Mouse (Mus musculus) kidney, embryonic 15.5 days (tissue): ENCODE data around the gene Dip2b. TPM values are rescaled to one million over a fixed set of nuclear protein-coding genes. Genes with fewer than 3 reads are reported as not detected.

Experiments used
- ATAC-seq: fragments of 200-750 bp; cut with Nextera tagmentation; replicated peaks from 2 replicates; pipeline ENCODE4 v1.8.0; 2017; ENCODE audit warnings: moderate TSS enrichment; ENCODE audit not compliant: low FRiP score
- H3K27ac ChIP-seq: fragments of 300-500 bp; sonication (generic); 2 replicates; pipeline ENCODE4 v1.5.1; 2015; ENCODE audit warnings: mild to moderate bottlenecking, inconsistent platforms
- H3K27me3 ChIP-seq: fragments of 300-500 bp; sonication (generic); 2 replicates; pipeline ENCODE4 v1.6.1; 2015; ENCODE audit warnings: inconsistent platforms
- H3K36me3 ChIP-seq: fragments of 300-500 bp; sonication (generic); 2 replicates; pipeline ENCODE4 v1.6.1; 2015; ENCODE audit warnings: inconsistent platforms
- H3K4me1 ChIP-seq: fragments of 300-500 bp; sonication (generic); 2 replicates; pipeline ENCODE4 v1.6.1; 2015; ENCODE audit warnings: inconsistent platforms
- H3K4me2 ChIP-seq: fragments of 300-500 bp; sonication (generic); 2 replicates; pipeline ENCODE4 v1.6.1; 2015; ENCODE audit warnings: moderate library complexity, mild to moderate bottlenecking, inconsistent platforms
- H3K4me3 ChIP-seq: fragments of 300-500 bp; sonication (generic); replicated peaks from 2 replicates; pipeline ENCODE4 v1.5.1; 2015; ENCODE audit warnings: mild to moderate bottlenecking, inconsistent platforms
- H3K9ac ChIP-seq: fragments of 300-500 bp; sonication (generic); 2 replicates; pipeline ENCODE4 v1.6.1; 2015; ENCODE audit warnings: mild to moderate bottlenecking, inconsistent platforms
- H3K9me3 ChIP-seq: fragments of 300-500 bp; sonication (generic); replicated peaks from 2 replicates; pipeline ENCODE4 v1.6.1; 2016; ENCODE audit warnings: inconsistent platforms
- WGBS: fragments of 180-500 bp; shearing (Covaris S2); methylation state at CpG from one replicate; pipeline ENCODE4 v1.1.7; 2015; ENCODE audit warnings: mixed read lengths; 5-methylcytosine and 5-hydroxymethylcytosine counted together
- polyA plus RNA-seq: library from polyadenylated mRNA; unstranded; fragments of >200 nt; fragmentation: Nextera tagmentation; extraction: Ambion mirVana; gene quantifications from 2 replicates; pipeline ENCODE4 v1.2.1, GENCODE M21; 2015

Gene Dip2b
- polyA plus RNA-seq, 1 experiment from 2014 or later, result 11.6 TPM

DNA sequence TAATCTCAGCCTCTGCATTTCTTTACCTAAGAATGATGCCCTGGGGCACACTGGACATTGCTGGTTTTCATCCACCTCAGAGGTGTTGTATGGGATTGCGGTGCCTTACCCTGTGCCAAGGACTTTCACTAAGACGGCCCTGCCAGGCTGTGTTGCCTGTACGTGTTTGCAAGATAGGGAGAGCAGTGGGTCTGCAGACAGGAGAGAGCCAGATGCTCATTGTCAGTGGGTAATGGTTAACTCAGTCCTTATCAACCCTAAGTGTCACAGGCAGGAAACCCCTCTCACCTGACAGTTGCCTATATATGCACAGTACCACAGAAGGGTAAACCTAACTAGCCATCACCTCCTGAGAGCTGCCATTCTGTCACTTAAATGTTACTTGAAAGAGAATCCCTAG lies 107.5 kb downstream of the Dip2b start:
- H3K27me3 ChIP-seq, result no peaks in the 10 kb centered on the region
- no peak overlapping the region for H3K4me2 ChIP-seq
- no peaks in the 10 kb centered on the region for H3K9me3 ChIP-seq
- H3K36me3 ChIP-seq, result peaks cover 9% of the 10 kb centered on the region; the same call in 1 of the 2 replicates
- peaks cover 19% of the 10 kb centered on the region for H3K4me1 ChIP-seq
- 0 out of 2 replicates have a peak, but pooled peaks have one; percentile 9 for ATAC-seq
- H3K27ac ChIP-seq, result 0 out of 2 replicates have a peak overlapping the region, but pooled peaks have one; percentile 23
- H3K4me3 ChIP-seq, result no peak overlapping the region
- WGBS, result 83% methylated on average over 3 of the region's 3 CpGs
- H3K9ac ChIP-seq, result no peak overlapping the region

DNA sequence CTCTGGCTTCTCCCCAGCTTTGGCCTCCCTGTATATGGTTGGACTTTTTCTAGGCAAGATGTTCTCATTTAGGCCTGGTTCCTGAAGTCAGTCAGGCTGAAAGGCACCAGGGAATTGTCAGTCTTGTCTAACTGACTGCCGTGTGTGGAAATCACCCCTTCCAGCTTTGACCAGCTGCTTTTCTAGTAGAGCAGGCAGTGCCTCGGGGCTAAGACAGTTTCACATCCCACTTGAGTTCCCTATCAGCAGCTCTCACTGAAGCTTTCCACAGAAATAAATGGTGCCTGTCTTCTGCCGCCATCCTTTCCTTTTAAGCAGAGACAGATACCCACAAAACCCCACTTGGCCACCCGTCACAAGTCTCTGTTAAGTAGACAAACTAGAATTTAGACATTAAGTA lies 112.1 kb downstream of the Dip2b start:
- no peak overlapping the region for H3K27ac ChIP-seq
- H3K9ac ChIP-seq, result no peak overlapping the region
- H3K36me3 ChIP-seq, result peaks cover 41% of the 10 kb centered on the region
- no peak overlapping the region for H3K4me3 ChIP-seq
- no peak overlapping the region for H3K4me2 ChIP-seq
- no peaks in the 10 kb centered on the region for H3K9me3 ChIP-seq
- no peaks in the 10 kb centered on the region for H3K27me3 ChIP-seq
- 68% methylated on average over 4 of the region's 4 CpGs for WGBS
- no peak for ATAC-seq
- H3K4me1 ChIP-seq, result peaks cover 5% of the 10 kb centered on the region; the same call in 1 of the 2 replicates

GRCm38 (mm10) chr15:100152321-100152720 lies 113.9 kb downstream of the Dip2b start:
- peaks cover 58% of the 10 kb centered on the region for H3K36me3 ChIP-seq
- no peak overlapping the region for H3K9ac ChIP-seq
- H3K9me3 ChIP-seq, result no peaks in the 10 kb centered on the region
- no peaks in the 10 kb centered on the region for H3K27me3 ChIP-seq
- no peak overlapping the region for H3K4me3 ChIP-seq
- H3K27ac ChIP-seq, result no peak overlapping the region
- WGBS, result 92% methylated on average over 3 of the region's 3 CpGs
- no peak overlapping the region for H3K4me2 ChIP-seq
- no peak for ATAC-seq
- 0 out of 2 replicates have a peak, but pooled peaks cover 2% of the 10 kb centered on the region for H3K4me1 ChIP-seq

GRCm38 (mm10) chr15:100153024-100153423 lies 114.6 kb downstream of the Dip2b start:
- 65% methylated on average over 3 of the region's 3 CpGs for WGBS
- no peak overlapping the region for H3K27ac ChIP-seq
- H3K27me3 ChIP-seq, result no peaks in the 10 kb centered on the region
- no peak for ATAC-seq
- H3K4me1 ChIP-seq, result 0 out of 2 replicates have a peak, but pooled peaks cover 2% of the 10 kb centered on the region
- H3K9ac ChIP-seq, result no peak overlapping the region
- no peak overlapping the region for H3K4me2 ChIP-seq
- peaks cover 65% of the 10 kb centered on the region for H3K36me3 ChIP-seq
- H3K9me3 ChIP-seq, result no peaks in the 10 kb centered on the region
- no peak overlapping the region for H3K4me3 ChIP-seq

DNA sequence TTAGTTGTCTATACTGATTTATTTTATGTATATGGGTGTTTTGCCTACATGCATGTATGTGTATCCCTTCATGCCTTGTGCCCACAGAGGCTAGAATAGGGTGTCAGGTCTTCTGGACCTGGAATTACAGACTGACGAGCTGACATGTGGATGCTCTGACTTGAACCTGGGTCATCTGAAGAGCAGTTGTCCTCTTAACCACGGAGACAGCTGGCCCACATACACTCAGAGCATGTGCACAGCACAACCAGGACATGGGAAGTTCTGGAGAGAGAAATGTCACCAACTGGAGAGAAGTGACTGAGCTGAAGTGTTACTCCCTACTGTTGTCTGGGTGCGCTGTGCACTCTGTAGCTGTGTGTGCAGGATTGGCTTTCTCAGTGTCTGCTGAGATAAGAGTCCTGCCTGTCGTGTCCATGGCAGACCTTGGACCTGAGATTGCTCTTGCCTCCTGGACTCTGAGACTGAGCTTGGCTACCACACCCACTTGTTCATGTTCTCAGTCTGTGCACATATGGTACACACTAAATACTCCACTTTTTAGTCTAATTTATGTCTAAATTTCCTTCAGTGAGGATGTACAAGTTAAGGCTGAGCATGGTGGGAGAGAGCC lies 117.7 kb downstream of the Dip2b start:
- ATAC-seq, result no peak
- peaks cover 81% of the 10 kb centered on the region for H3K36me3 ChIP-seq
- no peaks in the 10 kb centered on the region for H3K4me1 ChIP-seq
- 90% methylated on average over 4 of the region's 4 CpGs for WGBS
- no peak overlapping the region for H3K4me3 ChIP-seq
- H3K9ac ChIP-seq, result no peak overlapping the region
- H3K27me3 ChIP-seq, result no peaks in the 10 kb centered on the region
- H3K4me2 ChIP-seq, result no peak overlapping the region
- no peak overlapping the region for H3K27ac ChIP-seq
- H3K9me3 ChIP-seq, result no peaks in the 10 kb centered on the region

GRCm38 (mm10) chr15:100156781-100157470 lies 118.5 kb downstream of the Dip2b start:
- no peak overlapping the region for H3K4me3 ChIP-seq
- H3K9me3 ChIP-seq, result no peaks in the 10 kb centered on the region
- H3K36me3 ChIP-seq, result peaks cover 81% of the 10 kb centered on the region
- no peak overlapping the region for H3K27ac ChIP-seq
- H3K4me2 ChIP-seq, result no peak overlapping the region
- H3K27me3 ChIP-seq, result no peaks in the 10 kb centered on the region
- 80% methylated on average over 10 of the region's 10 CpGs for WGBS
- no peaks in the 10 kb centered on the region for H3K4me1 ChIP-seq
- H3K9ac ChIP-seq, result no peak overlapping the region
- no peak for ATAC-seq

DNA sequence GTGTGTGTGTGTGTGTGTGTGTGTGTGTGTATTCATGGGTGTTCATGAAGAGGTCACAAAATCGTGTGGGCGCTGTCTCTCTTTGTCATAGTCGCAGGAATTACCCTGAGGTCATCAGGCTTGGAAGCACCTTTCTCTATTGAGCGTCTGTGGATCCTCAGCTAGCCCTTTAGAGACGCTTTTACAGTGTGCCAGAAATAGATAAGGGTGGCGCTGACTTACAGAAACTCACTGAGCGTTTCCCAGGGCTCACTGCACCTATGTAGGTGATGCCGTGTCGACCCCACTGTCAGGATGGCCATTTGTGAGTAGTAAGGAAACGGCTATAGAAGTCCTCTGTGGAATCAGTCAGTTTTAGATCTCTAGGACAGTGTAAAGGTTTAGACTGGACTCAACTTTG lies 120.5 kb downstream of the Dip2b start:
- Histone ChIP-seq H3K4me3 (no peak overlapping the region), H3K9me3 (no peaks in the 10 kb centered on the region), H3K36me3 (peaks cover 81% of the 10 kb centered on the region), H3K9ac (no peak overlapping the region), H3K27ac (no peak overlapping the region), H3K27me3 (no peaks in the 10 kb centered on the region), H3K4me1 (no peaks in the 10 kb centered on the region), H3K4me2 (no peak overlapping the region)
- 91% methylated on average over 10 of the region's 10 CpGs for WGBS
- ATAC-seq, result no peak

DNA sequence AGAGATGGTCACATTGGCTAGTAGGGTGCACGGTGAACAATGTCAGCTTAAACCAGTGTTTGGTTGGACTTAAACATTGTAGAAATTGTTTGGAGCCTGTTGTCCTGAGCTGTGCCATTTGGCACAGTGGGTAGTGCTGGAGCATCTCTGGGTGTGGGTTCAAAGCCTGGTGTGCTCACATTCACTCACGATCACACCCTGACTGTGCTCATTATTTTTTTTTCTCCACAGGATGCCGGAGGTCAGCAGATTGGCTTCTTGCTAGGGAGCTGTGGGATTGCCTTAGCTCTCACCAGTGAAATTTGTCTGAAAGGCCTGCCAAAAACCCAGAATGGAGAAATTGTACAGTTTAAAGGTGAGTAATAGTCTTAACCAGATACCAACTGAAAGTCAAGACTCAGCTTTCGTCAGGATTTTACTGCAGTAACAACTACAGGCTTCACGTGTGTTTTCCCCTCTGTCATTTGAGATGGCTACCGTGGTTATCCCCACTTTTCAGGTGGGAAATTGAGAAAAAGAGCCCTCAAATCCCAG lies 123.3 kb downstream of the Dip2b start:
- Histone ChIP-seq H3K27ac (no peak overlapping the region), H3K9ac (no peak overlapping the region), H3K4me1 (no peaks in the 10 kb centered on the region), H3K4me3 (no peak overlapping the region), H3K4me2 (no peak overlapping the region), H3K9me3 (no peaks in the 10 kb centered on the region), H3K27me3 (no peaks in the 10 kb centered on the region), H3K36me3 (peaks cover 69% of the 10 kb centered on the region)
- no peak for ATAC-seq
- WGBS, result 83% methylated on average over 6 of the region's 6 CpGs

GRCm38 (mm10) chr15:100163381-100164051 lies 125.1 kb downstream of the Dip2b start:
- Histone ChIP-seq H3K9ac (no peak overlapping the region), H3K4me3 (no peak overlapping the region), H3K36me3 (peaks cover 68% of the 10 kb centered on the region), H3K4me1 (no peaks in the 10 kb centered on the region), H3K27ac (no peak overlapping the region), H3K27me3 (no peaks in the 10 kb centered on the region), H3K4me2 (no peak overlapping the region), H3K9me3 (no peaks in the 10 kb centered on the region)
- ATAC-seq, result no peak
- WGBS, result 74% methylated on average over 3 of the region's 3 CpGs

GRCm38 (mm10) chr15:100166464-100166863 lies 128.0 kb downstream of the Dip2b start:
- H3K4me1 ChIP-seq, result no peaks in the 10 kb centered on the region
- peaks cover 72% of the 10 kb centered on the region for H3K36me3 ChIP-seq
- ATAC-seq, result no peak
- H3K4me3 ChIP-seq, result no peak overlapping the region
- no peak overlapping the region for H3K9ac ChIP-seq
- WGBS, result 84% methylated on average over 3 of the region's 3 CpGs
- no peak overlapping the region for H3K27ac ChIP-seq
- no peaks in the 10 kb centered on the region for H3K27me3 ChIP-seq
- H3K4me2 ChIP-seq, result no peak overlapping the region
- H3K9me3 ChIP-seq, result no peaks in the 10 kb centered on the region

GRCm38 (mm10) chr15:100167791-100168190 lies 129.3 kb downstream of the Dip2b start:
- Histone ChIP-seq H3K36me3 (peaks cover 71% of the 10 kb centered on the region), H3K9me3 (no peaks in the 10 kb centered on the region), H3K27me3 (no peaks in the 10 kb centered on the region), H3K4me1 (no peaks in the 10 kb centered on the region), H3K9ac (no peak overlapping the region), H3K4me3 (no peak overlapping the region), H3K4me2 (no peak overlapping the region), H3K27ac (no peak overlapping the region)
- 82% methylated on average over 6 of the region's 6 CpGs for WGBS
- ATAC-seq, result no peak

DNA sequence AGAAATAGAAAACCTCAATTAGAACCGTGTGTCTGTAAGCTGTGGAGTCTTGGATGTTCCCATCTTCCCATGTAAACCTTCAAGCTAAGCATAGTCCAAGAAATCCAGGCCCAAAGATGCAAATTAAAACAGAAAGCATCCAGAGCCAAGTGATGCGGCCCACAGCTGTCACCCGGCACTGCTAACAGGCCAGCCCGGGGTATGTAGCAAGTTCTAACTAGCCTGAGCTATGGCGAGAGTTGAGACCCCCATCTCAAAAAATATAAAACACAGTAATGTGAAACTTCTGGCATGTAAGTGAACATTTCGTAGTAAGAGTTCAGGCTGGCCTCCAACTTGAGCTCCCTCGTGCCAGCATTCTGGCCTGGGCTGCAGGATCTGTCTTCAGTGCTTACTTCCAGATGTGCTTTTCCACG lies 129.7 kb downstream of the Dip2b start:
- ATAC-seq, result no peak
- Histone ChIP-seq H3K9ac (no peak overlapping the region), H3K36me3 (peaks cover 73% of the 10 kb centered on the region), H3K4me1 (no peaks in the 10 kb centered on the region), H3K27me3 (no peaks in the 10 kb centered on the region), H3K27ac (0 out of 2 replicates have a peak overlapping the region, but pooled peaks have one; percentile 5), H3K4me3 (no peak overlapping the region), H3K4me2 (no peak overlapping the region), H3K9me3 (no peaks in the 10 kb centered on the region)
- 81% methylated on average over 8 of the region's 8 CpGs for WGBS
